Mouse (Mus musculus) left cerebral cortex, adult 8-10 months (tissue): ENCODE measurements at regions not wholly inside any gene's neighbourhood (a gene's known extent, or its start where the extent isn't known, plus 50 kb on each side); places are given as distances from the start of the nearest gene placed in this dataset.
A peak's percentile ranks its signal among the peaks of the same experiment; 100 is the strongest.

Source experiments
- DNase-seq, 2 experiments: peaks; one replicate each; pipeline ENCODE4 v3.0.0; 2022; ENCODE audit warnings: low spot score in 2 of 2

DNA sequence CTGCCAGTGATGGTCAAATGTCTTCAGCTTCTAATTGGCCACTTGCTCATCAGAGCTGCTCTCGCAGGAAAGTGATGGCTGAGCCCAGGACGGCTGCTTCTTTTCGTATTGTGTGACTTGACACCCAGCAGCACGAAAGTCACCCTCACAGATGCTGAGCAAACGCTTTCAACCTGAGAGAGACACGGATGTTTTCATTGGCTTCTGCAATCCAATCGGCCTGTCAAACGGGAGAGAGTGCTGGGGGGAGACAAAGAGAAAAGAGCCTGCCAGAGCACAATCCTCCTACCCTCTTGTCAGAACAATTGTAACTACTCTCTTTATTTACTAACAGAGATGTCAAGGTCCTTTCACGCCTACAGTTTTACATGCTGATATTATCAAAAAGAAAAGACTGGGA is 289.9 kb downstream of the Nsun3 start:
- no peak for DNase-seq

DNA sequence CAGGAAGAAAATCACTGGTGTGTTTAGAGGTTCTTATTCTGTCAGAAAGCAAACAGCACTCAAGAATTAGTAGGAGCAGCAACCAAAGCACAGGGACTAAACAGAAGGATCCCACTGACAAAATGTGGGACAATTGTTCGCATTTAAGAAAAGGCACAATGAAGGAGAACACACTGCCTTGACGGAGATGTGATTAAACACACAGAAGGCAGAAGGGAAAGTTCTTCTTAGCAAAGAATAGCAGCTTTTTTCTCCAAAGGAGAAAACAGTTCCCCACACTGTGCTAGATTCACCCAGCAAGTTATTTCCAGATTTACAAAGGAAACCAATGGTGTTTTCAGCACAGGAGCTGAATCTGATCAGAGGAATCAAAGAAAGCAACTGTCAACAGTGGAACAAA is 316.5 kb downstream of the Nsun3 start:
- DNase-seq, result no peak

DNA sequence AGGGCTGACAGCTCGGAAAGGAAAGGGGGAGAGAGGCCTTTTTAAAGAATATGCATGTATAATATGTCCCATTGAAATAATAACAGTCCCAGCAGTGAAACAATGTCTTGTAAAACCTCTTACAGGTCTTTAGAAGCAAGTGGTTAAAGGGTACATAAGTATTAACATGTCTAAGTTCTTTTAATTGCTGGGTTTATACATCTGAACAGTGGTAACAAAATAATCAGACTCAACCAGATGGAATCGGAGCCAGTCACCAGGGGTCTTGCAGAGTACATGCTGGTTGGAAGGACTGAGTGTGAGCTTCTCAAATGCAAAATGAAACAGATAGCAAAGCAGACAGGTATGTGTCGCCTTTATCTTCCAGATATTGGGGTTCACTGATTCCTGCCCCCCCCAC is 317.3 kb downstream of the Nsun3 start:
- DNase-seq, result no peak

DNA sequence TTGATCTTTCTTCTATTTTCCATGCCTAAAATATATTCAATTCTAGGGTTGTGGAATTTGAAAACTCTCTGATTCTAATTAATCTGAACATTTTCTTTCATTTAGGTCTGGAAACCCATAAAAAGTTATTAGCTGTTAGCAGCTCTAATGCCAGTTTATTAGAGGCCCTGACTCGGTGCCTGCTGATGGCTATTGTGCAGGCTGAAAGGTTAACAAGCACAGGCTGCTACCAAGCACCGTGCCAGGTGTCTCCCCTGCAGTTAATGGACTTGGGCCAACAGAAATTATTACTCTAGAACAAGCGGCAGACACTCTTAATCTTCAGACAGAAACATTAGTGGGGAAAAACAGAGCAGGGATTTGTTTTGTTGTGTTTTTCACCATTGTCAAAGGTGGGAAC is 317.8 kb downstream of the Nsun3 start:
- no peak for DNase-seq

DNA sequence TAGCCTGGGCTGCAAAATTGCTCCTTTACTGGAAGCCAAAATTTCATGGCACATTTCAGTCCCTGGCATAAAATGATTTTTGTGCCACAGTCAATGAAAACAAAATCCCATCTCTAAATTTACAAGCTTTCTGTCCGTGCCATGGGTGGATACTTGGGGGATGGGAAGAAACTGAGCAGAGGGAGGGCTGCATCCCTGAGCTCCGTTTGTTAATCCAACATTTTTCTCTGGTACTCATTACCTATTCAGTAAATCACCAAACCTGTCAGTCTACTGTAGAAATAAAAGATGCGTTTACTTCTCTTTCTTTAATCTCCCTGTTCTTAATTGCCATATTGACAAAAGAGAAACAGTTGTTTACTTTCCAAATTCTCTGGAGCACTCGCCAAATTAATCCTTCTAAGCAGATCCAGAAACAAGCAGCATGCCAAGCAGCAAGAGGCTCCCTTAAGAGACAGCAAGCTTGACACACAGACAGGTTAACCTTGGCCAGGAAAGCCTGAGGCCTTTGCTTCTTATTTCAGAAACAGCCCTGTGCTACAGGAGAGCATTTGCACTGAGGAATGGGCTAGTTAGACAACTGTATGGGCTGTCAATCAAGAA is 326.6 kb downstream of the Nsun3 start:
- no peak for DNase-seq

DNA sequence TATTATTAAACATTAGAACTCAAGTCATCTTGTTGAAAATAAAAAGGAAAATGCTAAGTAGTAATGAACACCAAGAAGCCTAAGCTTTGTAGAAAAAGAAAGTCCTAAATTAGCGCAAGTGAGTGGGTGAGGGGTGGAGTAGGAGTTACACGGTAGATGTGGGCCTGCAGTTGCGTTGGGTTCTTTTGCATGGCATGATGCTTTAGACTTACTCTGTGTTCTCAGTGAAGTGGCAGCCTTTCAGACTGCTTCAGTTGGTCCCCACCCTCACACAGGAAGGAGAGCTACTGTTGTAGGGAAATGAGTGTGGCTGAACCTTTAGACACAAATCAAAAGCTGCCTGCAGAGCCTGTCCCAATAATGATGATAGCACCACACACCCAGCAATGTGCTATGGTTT is 336.9 kb downstream of the Nsun3 start:
- DNase-seq, result no peak

DNA sequence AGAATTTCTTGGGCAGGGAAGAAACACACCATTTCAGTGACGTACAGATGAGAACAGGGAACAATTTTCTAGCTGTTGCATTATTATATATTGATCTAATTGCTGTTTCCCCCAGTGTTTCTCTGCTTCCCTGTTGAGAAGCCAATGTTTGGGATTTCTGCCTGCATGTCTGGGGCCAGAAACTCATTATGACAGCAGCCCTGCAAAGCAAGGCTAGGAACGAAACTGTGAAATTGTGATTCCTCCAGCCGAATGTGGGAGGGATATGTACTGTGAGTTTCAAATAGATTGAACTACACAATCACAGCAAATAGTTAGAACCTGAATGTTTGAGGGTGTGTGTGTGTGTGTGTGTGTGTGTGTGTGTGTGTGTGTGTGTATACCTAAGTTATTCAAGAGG is 339.2 kb downstream of the Nsun3 start:
- DNase-seq, result no peak

DNA sequence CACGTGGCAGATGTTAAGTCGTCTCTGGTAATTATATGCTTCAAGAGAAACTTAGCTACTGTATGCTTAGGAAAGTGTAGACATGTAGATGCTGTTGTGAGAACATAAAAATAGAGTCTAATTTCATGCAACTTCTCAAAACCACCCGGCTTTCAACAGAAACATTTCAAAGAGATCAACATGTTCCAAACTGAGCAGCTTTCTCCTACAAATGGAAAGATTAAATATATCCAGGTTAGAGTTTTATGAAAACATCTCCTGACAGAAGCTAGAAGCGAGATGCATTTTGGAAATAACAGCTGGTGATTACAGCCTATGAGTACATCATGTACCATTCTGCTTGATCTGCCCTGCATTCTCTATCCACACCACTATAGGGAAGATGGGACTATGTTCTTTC is 345.4 kb downstream of the Nsun3 start:
- no peak for DNase-seq

DNA sequence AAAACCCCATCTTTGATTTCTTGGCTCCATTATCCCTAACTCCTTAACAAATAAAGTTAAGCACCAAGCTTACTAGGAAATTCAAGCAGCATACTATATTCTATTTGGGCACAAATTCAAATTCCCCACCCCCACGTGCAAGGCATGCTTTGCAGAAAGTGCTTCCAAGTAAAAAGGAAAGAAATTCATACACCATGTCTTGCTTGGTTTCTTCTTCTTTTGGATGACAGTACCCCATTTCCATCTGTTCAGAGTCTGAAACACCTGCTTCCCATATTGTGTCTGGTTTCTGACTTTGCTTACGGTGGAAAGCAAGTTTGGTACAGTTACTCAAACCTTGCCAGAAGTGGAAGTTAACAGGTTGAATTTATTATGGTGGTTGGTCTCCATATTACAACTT is 353.5 kb downstream of the Nsun3 start:
- DNase-seq, result peak in 1 of 2 experiments; percentile 36

DNA sequence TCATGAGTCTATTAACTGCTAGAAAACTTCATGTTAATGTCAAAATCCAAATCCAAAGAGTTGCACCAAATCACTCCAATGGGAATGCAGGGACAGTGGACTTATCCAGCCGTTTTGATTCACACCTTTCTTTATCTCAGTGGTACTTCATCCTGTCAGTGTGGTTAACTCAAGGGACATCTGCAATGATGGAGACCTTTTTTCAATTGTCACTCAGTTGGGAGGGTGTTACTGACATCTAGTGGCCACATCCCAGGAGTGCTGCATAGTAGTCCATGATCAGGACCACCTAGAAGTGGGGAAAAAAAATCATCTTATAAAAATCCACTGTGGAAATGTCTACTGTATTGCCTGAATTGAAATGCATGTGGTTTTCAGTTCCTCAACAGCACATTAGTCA is 372.1 kb downstream of the Nsun3 start:
- DNase-seq, result peak in 1 of 2 experiments; percentile 12

DNA sequence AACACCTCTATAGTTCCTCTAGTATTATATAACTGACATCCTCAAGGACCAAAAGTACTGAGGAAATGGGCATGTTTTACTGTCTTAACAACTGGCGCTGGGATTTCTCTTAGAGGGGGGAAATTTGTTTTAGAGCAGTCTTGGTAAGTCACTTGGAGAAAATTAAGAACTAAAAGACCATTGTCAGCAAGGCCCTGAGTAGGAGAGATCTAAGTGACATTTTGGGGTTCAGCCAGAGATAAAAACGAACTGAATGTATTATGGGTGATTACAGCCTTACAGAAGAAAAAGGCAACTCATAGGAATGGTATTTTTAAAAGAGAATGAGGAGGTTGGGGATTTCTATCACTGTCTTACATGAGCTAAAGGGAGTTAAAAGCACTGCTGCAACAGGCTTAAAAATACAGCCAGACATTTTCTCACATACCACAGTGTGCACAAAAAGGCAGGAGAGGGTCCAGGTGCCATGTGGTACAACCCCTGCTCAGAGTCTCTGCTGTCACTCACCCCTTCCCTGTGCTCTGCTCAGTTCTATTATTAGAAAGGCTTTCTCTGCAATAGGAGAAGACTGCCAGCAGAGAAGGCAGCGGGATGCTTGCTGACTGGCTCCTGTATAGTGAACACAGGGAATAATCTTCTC is 379.0 kb downstream of the Nsun3 start:
- DNase-seq, result peak; percentile 3 to 15

DNA sequence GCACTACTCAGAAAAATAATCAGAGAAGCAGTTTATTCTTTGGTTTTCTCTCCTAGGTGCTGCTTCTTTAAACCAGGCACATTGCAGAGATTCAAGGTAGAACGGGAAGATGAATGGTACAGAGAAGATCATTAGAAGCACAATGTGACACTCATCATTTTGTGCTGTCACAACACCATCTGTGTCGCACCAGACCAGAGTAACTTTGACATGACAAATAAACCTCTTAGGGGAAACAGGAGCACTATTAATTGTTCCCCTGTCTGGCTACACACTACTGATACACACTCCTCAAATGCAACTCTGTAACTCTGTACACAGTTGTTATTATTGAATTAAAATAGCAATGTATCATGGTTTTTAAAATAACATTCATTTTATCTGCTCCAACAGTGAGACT is 380.2 kb downstream of the Nsun3 start:
- DNase-seq, result no peak

DNA sequence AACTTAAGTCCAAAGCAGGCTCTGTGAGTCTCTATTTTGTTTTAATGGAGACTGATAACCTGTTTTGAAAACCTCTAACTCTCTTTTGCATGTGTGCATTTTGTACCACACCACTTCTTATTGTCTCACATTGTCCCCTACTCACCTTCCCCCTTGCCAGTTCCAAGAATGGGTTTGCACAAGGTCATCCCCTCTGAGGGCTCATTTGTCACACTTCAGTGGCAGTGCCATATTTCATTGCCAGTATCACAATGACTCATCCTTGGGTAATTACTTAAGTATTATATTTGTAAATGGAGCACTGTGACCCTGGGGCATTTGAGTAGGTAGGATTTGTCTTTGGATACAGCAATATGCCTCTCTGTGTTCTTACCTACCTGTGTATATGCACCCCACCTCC is 429.3 kb downstream of the Nsun3 start:
- no peak for DNase-seq

DNA sequence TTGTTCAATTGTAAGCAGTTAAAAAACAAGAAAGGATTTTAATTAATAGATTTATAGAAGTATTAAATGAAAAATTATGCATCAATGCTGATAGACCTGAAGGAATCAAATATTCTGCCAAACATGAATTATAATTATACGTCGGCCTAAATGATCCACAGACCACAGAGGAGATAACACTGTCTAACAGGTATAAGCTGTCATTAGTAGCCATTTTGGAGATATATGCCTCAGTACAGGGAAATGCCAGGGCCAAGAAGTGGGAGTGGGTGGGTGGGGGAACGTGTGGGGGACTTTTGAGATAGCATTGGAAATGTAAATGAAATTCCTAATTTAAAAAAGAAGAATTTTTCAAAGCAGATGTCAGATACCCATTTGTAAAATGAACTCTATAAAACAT is 430.3 kb downstream of the Nsun3 start:
- no peak for DNase-seq

DNA sequence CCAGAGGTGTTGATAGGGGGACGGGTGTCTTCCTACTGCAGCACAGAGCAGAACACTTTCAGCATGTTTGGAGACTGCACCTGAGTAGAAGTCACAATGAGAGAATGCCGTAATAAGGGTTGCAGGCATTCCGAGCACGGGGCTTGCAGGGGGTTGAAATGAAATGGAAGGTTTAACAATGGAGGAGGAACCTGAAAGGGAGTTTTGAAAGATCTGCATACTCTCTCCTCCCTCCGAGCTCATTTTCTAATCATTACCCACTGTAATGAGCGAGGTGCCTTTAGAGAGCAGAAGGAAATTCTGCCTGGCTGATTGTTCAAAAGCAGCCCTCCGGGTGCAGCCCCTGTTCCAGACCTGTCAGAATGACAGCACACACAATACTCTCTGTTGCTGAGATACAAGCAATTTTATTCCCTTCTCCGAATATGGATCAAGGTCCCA is 430.8 kb downstream of the Nsun3 start:
- DNase-seq, result no peak

DNA sequence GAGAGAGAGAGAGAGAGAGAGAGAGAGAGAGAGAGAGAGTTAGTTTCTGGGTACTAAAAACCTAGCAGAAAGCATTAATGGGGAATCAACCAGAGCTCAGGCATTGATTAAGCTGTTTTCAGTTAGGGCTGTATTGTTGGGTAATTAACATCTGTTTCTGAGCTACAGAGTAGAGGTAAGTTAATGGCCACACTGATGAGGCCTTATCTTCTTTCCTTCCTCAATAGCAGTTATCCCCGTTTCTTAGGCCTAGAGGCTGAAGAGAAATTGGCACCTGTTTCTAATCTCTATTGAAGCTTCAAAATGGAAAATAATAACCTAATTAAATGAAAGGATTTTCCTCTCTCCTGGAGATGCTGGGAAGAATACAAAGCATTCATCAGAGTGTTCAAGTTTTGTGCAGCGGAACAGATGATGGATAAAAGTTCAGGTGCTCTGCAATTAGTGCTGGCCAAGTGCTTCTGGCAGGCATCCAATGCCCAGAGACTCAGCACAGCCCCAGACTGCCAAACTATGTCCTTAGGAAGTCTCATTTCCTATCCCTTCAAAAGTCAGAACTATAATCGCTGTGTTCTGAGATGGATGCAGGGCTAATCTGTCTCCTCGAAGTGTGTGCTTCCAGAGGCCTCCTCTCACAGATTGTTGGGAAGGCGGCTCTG is 459.1 kb downstream of the Nsun3 start:
- no peak for DNase-seq

DNA sequence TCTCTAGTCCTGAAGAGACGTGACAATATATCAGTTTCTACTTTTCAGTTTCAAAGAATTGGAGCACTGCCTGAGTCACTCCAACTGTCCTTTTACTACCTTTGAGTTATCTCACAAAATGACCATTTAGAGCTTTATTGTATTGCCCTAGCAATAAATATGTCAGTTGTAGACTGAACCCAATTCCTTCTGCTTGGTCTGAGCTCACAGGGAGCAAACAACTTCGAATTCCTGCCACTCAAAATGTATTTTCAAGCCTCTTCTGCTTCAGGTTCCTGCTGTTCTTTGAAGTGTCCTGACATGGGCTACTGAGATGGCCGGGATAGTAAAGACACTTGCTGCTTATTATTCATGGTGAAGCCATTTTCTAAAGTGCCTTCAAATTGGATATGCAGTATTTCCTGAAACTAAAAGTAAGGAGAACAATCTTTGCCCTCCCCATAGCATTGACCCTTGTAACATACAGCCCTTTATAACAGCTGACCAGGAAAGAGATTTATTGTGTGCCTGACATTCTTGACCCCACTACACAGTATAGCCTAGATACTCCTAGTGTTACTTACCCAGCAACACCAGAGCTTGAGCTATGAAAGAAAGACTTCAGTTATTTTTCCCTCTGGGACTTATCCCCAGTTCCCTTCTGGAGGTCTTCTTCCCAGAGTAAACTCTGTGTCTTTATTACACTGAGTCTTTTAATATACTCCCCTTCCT is 460.9 kb downstream of the Nsun3 start:
- no peak for DNase-seq

DNA sequence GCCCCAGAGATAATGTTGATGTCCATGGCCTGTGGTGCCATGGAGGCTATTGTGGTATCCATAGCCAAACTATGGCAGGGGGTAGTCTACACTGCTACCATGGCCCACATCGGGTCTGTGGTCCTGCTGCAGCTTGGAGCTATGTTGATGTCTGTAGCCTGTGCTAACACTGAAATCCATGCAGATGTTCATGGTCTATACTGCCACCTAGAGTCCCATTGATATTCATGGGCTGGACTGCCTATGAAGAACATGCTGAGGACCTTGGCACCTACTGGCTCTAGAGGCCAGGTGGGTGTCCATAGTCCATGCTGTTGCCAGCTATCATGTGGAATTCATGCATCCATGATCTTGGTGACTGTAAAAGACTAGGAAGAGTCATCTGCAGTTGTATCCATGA is 463.8 kb downstream of the Nsun3 start:
- DNase-seq, result no peak

DNA sequence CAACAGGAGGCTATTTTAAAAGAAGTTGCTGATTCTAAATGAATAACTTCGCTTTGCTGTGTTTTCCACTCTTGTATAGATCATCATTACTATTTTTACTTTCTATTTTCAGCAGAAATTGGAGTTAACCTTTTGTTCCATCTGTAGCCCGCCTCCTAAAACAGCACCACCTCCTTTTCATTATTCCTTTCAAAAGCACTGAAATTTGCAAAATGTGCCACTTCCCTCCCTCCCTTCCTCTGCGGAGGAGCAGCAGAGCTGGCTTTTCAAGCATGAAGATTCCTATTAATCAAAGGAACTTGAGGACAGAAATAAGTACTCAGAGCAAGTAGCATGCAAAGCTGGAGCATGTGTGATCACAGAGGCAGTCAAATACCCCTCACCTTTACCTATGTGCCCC is 497.7 kb downstream of the Nsun3 start:
- DNase-seq, result peak; percentile 3 to 16
